Mouse (Mus musculus): ENCODE results near the gene Asb4. TPM values are rescaled to one million over a fixed set of nuclear protein-coding genes. Genes with fewer than 3 reads are reported as not detected.

Gene Asb4
- polyA plus RNA-seq, 1 experiment from 2014 or later, result 58.4 TPM

DNA sequence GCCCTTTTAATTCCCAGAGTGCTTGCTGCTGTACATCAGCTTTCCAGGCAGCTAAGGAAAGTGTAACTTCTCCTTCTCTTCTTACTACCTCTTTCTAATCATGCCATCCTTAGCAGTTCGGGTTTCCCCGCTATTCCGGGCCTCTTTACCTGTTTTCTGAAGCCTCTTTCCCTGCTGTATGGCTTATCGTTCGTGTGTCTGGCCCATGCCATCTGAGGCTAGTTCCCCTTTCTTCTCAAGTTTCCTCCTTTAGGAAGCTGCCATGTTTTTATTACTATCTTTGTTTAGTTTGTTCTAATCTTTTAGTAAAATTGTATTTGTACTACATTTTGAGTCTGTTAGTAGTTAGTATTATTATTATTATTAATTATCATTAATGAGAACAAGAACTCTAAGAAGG lies 17.3 kb upstream of the Asb4 start:
- no peaks in the 10 kb centered on the region for H3K36me3 ChIP-seq (ENCODE audit: control insufficient read depth, insufficient read depth, low read length)
- H3K4me2 ChIP-seq, result no peak overlapping the region
- no peak overlapping the region for H3K4me3 ChIP-seq (ENCODE audit: low read depth, low read length)
- H3K9ac ChIP-seq (ENCODE audit: low read depth, low read length), result no peak overlapping the region
- 84% methylated on average over 5 of the region's 5 CpGs for WGBS (ENCODE audit: insufficient replicate concordance)
- no peaks in the 10 kb centered on the region for H3K9me3 ChIP-seq (replicated peaks; ENCODE audit: control insufficient read depth, low read length)
- no peaks in the 10 kb centered on the region for H3K27me3 ChIP-seq (ENCODE audit: control insufficient read depth, insufficient read depth, low read length)
- ATAC-seq (replicated peaks; ENCODE audit: insufficient number of reproducible peaks, low FRiP score, low TSS enrichment), result no peak
- H3K27ac ChIP-seq (ENCODE audit: low read depth, low read length), result no peak overlapping the region
- H3K4me1 ChIP-seq (ENCODE audit: control insufficient read depth, insufficient read depth, low read length), result no peaks in the 10 kb centered on the region

DNA sequence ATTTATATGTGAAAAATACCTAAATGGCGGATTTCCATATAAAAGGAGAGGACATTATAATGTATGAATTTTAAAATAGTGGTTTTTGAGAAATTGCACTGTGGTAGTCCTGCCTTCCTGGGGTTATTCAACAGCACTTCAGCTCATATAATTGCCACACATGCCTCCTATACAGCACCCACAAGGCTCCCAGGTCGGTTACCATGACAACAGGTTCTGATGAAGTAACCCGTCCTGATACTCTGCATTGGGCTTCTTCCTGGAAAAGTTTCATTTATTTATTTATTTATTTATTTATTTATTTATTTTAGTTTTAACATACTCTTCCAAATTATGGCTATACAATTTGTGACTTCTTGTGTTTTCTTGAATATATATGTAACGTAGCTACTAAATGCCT lies 6.3 kb upstream of the Asb4 start:
- no peak overlapping the region for H3K4me2 ChIP-seq
- no peaks in the 10 kb centered on the region for H3K27me3 ChIP-seq (ENCODE audit: control insufficient read depth, insufficient read depth, low read length)
- ATAC-seq (replicated peaks; ENCODE audit: insufficient number of reproducible peaks, low FRiP score, low TSS enrichment), result no peak
- H3K4me3 ChIP-seq (ENCODE audit: low read depth, low read length), result no peak overlapping the region
- WGBS (ENCODE audit: insufficient replicate concordance), result 80% methylated on average over 4 of the region's 4 CpGs
- no peaks in the 10 kb centered on the region for H3K9me3 ChIP-seq (replicated peaks; ENCODE audit: control insufficient read depth, low read length)
- no peaks in the 10 kb centered on the region for H3K36me3 ChIP-seq (ENCODE audit: control insufficient read depth, insufficient read depth, low read length)
- no peak overlapping the region for H3K27ac ChIP-seq (ENCODE audit: low read depth, low read length)
- H3K9ac ChIP-seq (ENCODE audit: low read depth, low read length), result no peak overlapping the region
- H3K4me1 ChIP-seq (ENCODE audit: control insufficient read depth, insufficient read depth, low read length), result 0 out of 2 replicates have a peak, but pooled peaks cover 6% of the 10 kb centered on the region

DNA sequence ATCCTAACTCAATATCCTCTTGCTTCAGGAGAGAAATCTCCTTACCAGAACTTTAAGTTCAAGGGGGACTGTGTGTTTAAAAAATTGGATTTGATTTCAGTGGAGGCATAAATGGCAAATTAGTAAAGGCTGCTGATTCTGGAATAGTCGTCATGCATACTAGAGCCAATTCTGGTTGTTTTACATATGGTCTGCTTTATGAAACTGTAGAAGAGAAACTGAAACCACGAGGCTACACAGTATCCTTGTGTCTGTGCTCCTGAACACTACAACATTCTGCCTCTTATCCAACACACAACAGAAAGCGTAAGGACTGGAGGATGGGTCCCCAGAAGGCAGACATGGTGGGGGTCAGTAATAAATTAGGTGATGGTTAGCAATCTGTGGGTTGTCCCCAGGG lies 4.1 kb upstream of the Asb4 start:
- 86% methylated on average over 3 of the region's 3 CpGs for WGBS (ENCODE audit: insufficient replicate concordance)
- H3K9ac ChIP-seq (ENCODE audit: low read depth, low read length), result no peak overlapping the region

DNA sequence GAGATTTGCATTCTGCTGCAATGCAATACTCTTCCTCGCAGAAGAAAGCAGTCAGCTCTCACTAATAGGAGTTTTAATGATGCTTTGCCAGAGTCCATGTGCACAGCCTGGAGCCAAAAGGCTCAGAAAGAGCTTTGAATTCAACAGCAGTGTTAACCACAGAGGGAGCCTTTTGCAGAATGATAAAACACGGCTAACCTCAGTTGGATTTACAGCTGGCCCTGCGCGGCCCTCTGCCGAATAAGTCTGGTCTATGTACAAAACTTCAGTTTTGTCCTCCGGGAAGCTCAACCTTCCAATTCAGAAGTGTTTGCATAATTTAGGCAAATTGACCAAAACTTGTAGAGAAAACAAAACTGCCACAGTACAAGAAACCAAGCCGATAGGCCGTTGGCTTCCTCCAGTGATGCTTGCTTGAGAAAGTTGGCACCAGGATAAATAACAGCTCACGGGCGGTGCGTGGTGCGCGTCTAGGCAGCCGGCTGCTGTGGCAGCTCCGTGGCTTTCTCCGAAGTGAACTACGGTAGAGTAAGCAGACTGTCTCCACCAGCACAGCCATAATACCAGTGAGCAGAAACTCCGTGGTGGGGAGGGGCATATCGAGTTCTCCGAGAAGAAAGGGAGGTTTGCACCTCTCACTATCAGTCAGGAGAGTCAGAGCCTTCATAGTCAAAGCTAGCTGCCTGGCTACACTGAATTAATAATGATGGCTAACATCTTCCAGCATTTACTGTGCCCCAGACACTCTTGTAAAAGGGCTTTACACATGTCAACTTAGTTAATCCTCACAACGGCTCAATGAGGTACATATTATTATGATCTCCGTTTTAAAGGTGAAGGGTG lies 3.2 kb upstream of the Asb4 start:
- Histone ChIP-seq H3K36me3 (ENCODE audit: control insufficient read depth, insufficient read depth, low read length) (no peaks in the 10 kb centered on the region), H3K4me2 (peak overlapping the region; percentile 54), H3K4me3 (ENCODE audit: low read depth, low read length) (0 out of 2 replicates have a peak overlapping the region, but pooled peaks have one; percentile 0), H3K27ac (ENCODE audit: low read depth, low read length) (no peak overlapping the region), H3K9ac (ENCODE audit: low read depth, low read length) (peak overlapping the region; percentile 18; the same call in 1 of the 2 replicates), H3K4me1 (ENCODE audit: control insufficient read depth, insufficient read depth, low read length) (0 out of 2 replicates have a peak, but pooled peaks cover 6% of the 10 kb centered on the region), H3K27me3 (ENCODE audit: control insufficient read depth, insufficient read depth, low read length) (no peaks in the 10 kb centered on the region), H3K9me3 (replicated peaks; ENCODE audit: control insufficient read depth, low read length) (no peaks in the 10 kb centered on the region)
- no peak for ATAC-seq (replicated peaks; ENCODE audit: insufficient number of reproducible peaks, low FRiP score, low TSS enrichment)
- WGBS (ENCODE audit: insufficient replicate concordance), result 40% methylated on average over 22 of the region's 22 CpGs

More for the DNA sequence above, 4.1 kb upstream of the Asb4 start:
- Histone ChIP-seq H3K4me3 (ENCODE audit: low read depth, low read length) (no peak overlapping the region), H3K27ac (ENCODE audit: low read depth, low read length) (no peak overlapping the region), H3K36me3 (ENCODE audit: control insufficient read depth, insufficient read depth, low read length) (no peaks in the 10 kb centered on the region), H3K9me3 (replicated peaks; ENCODE audit: control insufficient read depth, low read length) (no peaks in the 10 kb centered on the region), H3K4me2 (no peak overlapping the region), H3K27me3 (ENCODE audit: control insufficient read depth, insufficient read depth, low read length) (no peaks in the 10 kb centered on the region), H3K4me1 (ENCODE audit: control insufficient read depth, insufficient read depth, low read length) (0 out of 2 replicates have a peak, but pooled peaks cover 6% of the 10 kb centered on the region)
- ATAC-seq (replicated peaks; ENCODE audit: insufficient number of reproducible peaks, low FRiP score, low TSS enrichment), result no peak

DNA sequence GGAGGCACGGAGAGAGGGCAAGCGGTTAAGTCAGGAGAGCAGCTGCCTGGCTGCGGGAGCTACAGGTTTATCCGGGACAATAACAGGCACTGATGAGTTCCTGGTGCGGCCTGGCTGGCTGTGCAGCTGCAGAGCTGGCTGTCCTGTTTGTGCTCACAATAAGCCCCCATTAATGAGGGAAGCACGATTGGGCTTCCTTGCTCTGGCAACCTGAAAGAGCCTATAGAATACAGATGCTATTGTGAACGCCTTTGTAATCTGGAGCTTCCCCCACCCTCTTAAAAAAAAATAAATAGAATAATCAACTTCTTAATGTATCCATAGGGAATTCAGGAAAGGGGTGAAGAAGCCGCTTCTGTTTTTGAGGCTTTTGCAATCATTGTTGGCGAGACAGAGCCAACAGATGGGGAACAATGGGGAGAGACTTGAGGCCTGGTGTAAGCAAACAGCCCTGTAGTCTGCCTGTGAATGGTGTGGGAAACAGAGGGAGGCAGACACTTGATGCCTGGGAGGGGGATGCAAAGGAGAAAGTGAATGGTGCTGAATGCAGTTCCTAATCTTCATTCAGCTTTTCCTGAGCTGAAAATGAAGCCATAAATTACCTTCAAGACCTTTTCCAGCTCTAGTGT lies 2.4 kb upstream of the Asb4 start:
- H3K27ac ChIP-seq (ENCODE audit: low read depth, low read length), result no peak overlapping the region
- no peak for ATAC-seq (replicated peaks; ENCODE audit: insufficient number of reproducible peaks, low FRiP score, low TSS enrichment)
- no peaks in the 10 kb centered on the region for H3K27me3 ChIP-seq (ENCODE audit: control insufficient read depth, insufficient read depth, low read length)
- no peaks in the 10 kb centered on the region for H3K9me3 ChIP-seq (replicated peaks; ENCODE audit: control insufficient read depth, low read length)
- 25% methylated on average over 9 of the region's 9 CpGs for WGBS (ENCODE audit: insufficient replicate concordance)
- H3K4me3 ChIP-seq (ENCODE audit: low read depth, low read length), result 0 out of 2 replicates have a peak overlapping the region, but pooled peaks have one; percentile 0
- H3K9ac ChIP-seq (ENCODE audit: low read depth, low read length), result peak overlapping the region; percentile 18; the same call in 1 of the 2 replicates
- 0 out of 2 replicates have a peak, but pooled peaks cover 8% of the 10 kb centered on the region for H3K4me1 ChIP-seq (ENCODE audit: control insufficient read depth, insufficient read depth, low read length)
- H3K36me3 ChIP-seq (ENCODE audit: control insufficient read depth, insufficient read depth, low read length), result no peaks in the 10 kb centered on the region
- H3K4me2 ChIP-seq, result peak overlapping the region; percentile 54

DNA sequence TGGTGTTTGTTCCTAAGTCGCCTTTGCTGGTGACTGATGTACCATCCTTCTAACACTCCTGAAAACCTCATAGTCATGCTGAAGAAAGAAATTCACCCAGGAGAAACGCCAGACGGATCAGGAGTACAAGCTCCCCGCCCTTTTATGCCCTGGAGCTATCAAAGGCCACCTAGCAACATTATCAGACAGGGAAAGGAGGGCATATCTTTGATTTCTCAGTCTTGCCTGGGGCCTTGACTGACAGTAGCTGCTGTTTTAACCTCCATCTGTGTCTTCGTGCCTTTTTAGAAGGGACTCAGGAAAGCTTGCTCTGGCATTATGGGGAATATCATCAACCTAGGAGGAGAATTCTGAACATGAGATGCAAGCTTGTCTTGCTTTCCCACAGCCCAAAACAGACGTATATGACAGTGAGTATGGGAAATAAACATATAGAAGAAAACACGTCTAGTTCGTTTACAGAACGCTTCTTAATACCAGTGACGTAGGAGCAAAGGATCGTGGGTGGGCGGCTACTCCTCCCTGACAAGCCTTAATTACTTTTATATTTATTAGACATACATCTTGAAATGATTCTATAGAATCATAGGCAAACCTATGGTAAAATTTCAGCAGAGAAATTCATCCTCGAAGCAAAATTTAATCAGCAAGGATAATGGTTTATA lies 1.1 kb upstream of the Asb4 start:
- H3K4me2 ChIP-seq, result no peak overlapping the region
- no peaks in the 10 kb centered on the region for H3K9me3 ChIP-seq (replicated peaks; ENCODE audit: control insufficient read depth, low read length)

DNA sequence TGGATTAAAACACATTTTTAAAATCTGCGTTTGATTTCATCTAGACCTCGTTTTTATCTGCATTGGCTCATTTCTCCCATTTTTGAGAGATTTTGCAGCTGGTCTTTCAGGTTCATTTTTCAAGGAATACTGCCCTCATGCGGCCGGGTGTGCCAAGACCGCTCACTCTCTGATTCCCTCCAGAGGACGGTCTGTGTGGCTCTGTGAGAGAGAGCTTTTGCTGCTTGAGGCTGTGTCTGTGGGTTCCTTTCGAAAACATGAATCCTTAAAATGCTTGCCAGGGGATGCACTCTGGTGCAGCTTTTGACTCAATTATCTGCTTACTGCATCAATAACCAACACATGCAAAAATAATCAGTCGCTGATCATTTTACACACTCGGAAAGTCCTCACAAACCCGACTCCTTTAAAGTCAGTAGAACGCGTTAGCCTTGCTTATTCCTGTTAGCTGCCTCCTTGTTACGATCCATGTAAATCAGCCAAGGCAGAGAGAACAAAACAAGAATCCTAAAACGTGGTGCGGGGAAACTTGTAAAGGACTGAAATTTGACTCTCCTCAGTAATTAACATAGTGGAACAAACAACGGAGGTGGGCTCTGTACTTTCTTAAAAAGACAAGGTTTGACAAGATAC lies 487 bp upstream of the Asb4 start:
- no peak for ATAC-seq (replicated peaks; ENCODE audit: insufficient number of reproducible peaks, low FRiP score, low TSS enrichment)
- H3K4me2 ChIP-seq, result peak overlapping the region; percentile 83

More for the DNA sequence above, 1.1 kb upstream of the Asb4 start:
- no peak overlapping the region for H3K27ac ChIP-seq (ENCODE audit: low read depth, low read length)
- no peaks in the 10 kb centered on the region for H3K36me3 ChIP-seq (ENCODE audit: control insufficient read depth, insufficient read depth, low read length)
- 0 out of 2 replicates have a peak, but pooled peaks cover 8% of the 10 kb centered on the region for H3K4me1 ChIP-seq (ENCODE audit: control insufficient read depth, insufficient read depth, low read length)
- H3K9ac ChIP-seq (ENCODE audit: low read depth, low read length), result no peak overlapping the region
- WGBS (ENCODE audit: insufficient replicate concordance), result 43% methylated on average over 13 of the region's 13 CpGs
- no peak for ATAC-seq (replicated peaks; ENCODE audit: insufficient number of reproducible peaks, low FRiP score, low TSS enrichment)
- no peaks in the 10 kb centered on the region for H3K27me3 ChIP-seq (ENCODE audit: control insufficient read depth, insufficient read depth, low read length)
- H3K4me3 ChIP-seq (ENCODE audit: low read depth, low read length), result no peak overlapping the region

DNA sequence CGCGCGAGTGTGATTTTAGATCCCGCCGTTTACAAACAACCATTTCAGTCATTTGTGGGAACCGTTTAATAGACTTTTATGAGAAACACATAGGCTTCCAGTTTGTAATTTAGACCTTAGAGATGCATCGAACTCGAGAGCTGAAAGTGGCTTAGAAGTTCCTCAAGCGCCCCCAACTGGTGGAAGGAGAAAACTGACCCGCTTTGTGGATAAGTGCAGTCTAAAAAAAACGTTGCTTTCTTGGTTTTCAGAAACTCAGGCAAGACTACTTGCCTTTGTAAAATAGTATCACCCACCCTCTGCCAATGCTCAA lies 948 bp downstream of the Asb4 start:
- peak overlapping the region; percentile 83 for H3K4me2 ChIP-seq
- H3K27me3 ChIP-seq (ENCODE audit: control insufficient read depth, insufficient read depth, low read length), result no peaks in the 10 kb centered on the region
- peak overlapping the region; percentile 35; the same call in 1 of the 2 replicates for H3K9ac ChIP-seq (ENCODE audit: low read depth, low read length)
- H3K4me3 ChIP-seq (ENCODE audit: low read depth, low read length), result peak overlapping the region; percentile 38
- H3K36me3 ChIP-seq (ENCODE audit: control insufficient read depth, insufficient read depth, low read length), result no peaks in the 10 kb centered on the region
- H3K27ac ChIP-seq (ENCODE audit: low read depth, low read length), result no peak overlapping the region
- no peak for ATAC-seq (replicated peaks; ENCODE audit: insufficient number of reproducible peaks, low FRiP score, low TSS enrichment)
- no peaks in the 10 kb centered on the region for H3K9me3 ChIP-seq (replicated peaks; ENCODE audit: control insufficient read depth, low read length)
- 0 out of 2 replicates have a peak, but pooled peaks cover 8% of the 10 kb centered on the region for H3K4me1 ChIP-seq (ENCODE audit: control insufficient read depth, insufficient read depth, low read length)
- under 1% methylated on average over 11 of the region's 11 CpGs for WGBS (ENCODE audit: insufficient replicate concordance)

More for the DNA sequence above, 487 bp upstream of the Asb4 start:
- Histone ChIP-seq H3K4me3 (ENCODE audit: low read depth, low read length) (peak overlapping the region; percentile 38), H3K27me3 (ENCODE audit: control insufficient read depth, insufficient read depth, low read length) (no peaks in the 10 kb centered on the region), H3K9me3 (replicated peaks; ENCODE audit: control insufficient read depth, low read length) (no peaks in the 10 kb centered on the region), H3K9ac (ENCODE audit: low read depth, low read length) (peak overlapping the region; percentile 44; the same call in 1 of the 2 replicates), H3K27ac (ENCODE audit: low read depth, low read length) (no peak overlapping the region), H3K4me1 (ENCODE audit: control insufficient read depth, insufficient read depth, low read length) (0 out of 2 replicates have a peak, but pooled peaks cover 8% of the 10 kb centered on the region), H3K36me3 (ENCODE audit: control insufficient read depth, insufficient read depth, low read length) (no peaks in the 10 kb centered on the region)
- WGBS (ENCODE audit: insufficient replicate concordance), result 4% methylated on average over 16 of the region's 16 CpGs

All from heart, embryonic 11.5 days (tissue).